In the genomic region with DNA sequence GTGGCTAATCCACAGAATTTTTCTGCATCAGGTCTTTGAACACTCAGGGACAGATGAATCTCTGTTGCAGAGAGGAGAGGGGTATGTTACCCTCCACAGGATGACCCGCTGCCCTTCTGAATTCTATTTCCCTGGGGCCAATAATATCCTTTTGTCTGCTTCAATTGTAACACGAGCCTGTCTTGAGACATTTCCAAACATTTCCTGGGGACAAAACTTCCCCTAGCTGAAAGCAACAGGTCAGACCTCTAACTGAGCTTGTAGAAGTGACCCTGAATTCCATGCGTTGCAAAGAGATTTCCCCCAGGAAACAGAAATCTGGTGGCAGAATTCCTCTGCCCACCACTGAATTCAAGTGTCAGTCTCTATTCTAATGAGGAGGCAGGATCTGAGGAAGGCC, we compare ENCODE assay signal across 28 mouse cellular contexts.
A peak's percentile ranks its signal among the peaks of the same experiment; 100 is the strongest.
DNase-seq lines count a peak whose midpoint lies in the region; ATAC-seq and TF ChIP-seq lines count a peak whose summit lies in the region.
"Had no signal": no experiment of that assay in that cellular context is flagged by ENCODE, and none has a peak within 500 bp of the region (broad histone marks: within the 10 kb centered on the region; RNA-seq: fewer than 3 reads in every experiment).

No protein-coding gene starts in this region.

- H3K36me3 ChIP-seq in hindbrain, embryonic 10.5 days = no peaks in the 10 kb centered on the region
- H3K36me3 ChIP-seq in hindbrain, embryonic 12.5 days = no peaks in the 10 kb centered on the region
- H3K36me3 ChIP-seq in limb, embryonic 10.5 days = no peaks in the 10 kb centered on the region
- H3K36me3 ChIP-seq: embryonic facial prominence, embryonic 13.5 days; liver, embryonic 15.5 days; lung, embryonic 15.5 days; midbrain, embryonic 12.5 days; neural tube, embryonic 13.5 days; stomach, embryonic 15.5 days had no signal

- no peak overlapping the region for H3K4me3 ChIP-seq in hindbrain, embryonic 10.5 days
- no peak overlapping the region for H3K4me3 ChIP-seq in hindbrain, embryonic 12.5 days
- no peak overlapping the region for H3K4me3 ChIP-seq in limb, embryonic 10.5 days
- H3K4me3 ChIP-seq: embryonic facial prominence, embryonic 13.5 days; erythroblast, embryonic 14.5 days; forebrain, embryonic 13.5 days; liver, embryonic 15.5 days; lung, embryonic 15.5 days; midbrain, embryonic 12.5 days; myocyte; neural tube, embryonic 13.5 days; stomach, embryonic 15.5 days had no signal

- no peak for TF ChIP-seq CTCF in brain, embryonic 14.5 days (IDR thresholded peaks at IDR 0.05; ENCODE audit: borderline replicate concordance, extremely low read depth, insufficient read depth, insufficient read length)

- H3K27ac ChIP-seq in hindbrain, embryonic 10.5 days = peak overlapping the region; percentile 5; the same call in 1 of the 2 replicates
- H3K27ac ChIP-seq in hindbrain, embryonic 12.5 days = no peak overlapping the region
- H3K27ac ChIP-seq in limb, embryonic 10.5 days = peak overlapping the region; percentile 53
- H3K27ac ChIP-seq: embryonic facial prominence, embryonic 13.5 days; forebrain, embryonic 13.5 days; liver, embryonic 15.5 days; lung, embryonic 15.5 days; midbrain, embryonic 12.5 days; neural tube, embryonic 13.5 days; stomach, embryonic 15.5 days had no signal

- whole genome bisulfite sequencing in hindbrain, embryonic 10.5 days = under 1% methylated on average over 3 of the region's 3 CpGs
- 2% methylated on average over 3 of the region's 3 CpGs for WGBS in hindbrain, embryonic 12.5 days
- 40% methylated on average over 3 of the region's 3 CpGs for WGBS in limb, embryonic 10.5 days

- no peak for TF ChIP-seq POLR2A in brain, embryonic 14.5 days (IDR thresholded peaks at IDR 0.05; ENCODE audit: borderline replicate concordance, extremely low read depth, insufficient read depth, insufficient read length, poor library complexity, severe bottlenecking)

- no peak overlapping the region for H3K4me2 ChIP-seq in hindbrain, embryonic 12.5 days (replicated peaks)
- H3K4me2 ChIP-seq: embryonic facial prominence, embryonic 13.5 days; forebrain, embryonic 13.5 days; heart, embryonic 11.5 days; liver, embryonic 15.5 days; lung, embryonic 15.5 days; midbrain, embryonic 12.5 days; neural tube, embryonic 13.5 days; stomach, embryonic 15.5 days had no signal

- peaks cover 72% of the 10 kb centered on the region for H3K27me3 ChIP-seq in hindbrain, embryonic 10.5 days (ENCODE audit: insufficient read depth, poor library complexity, severe bottlenecking)
- H3K27me3 ChIP-seq in hindbrain, embryonic 12.5 days = peaks cover 43% of the 10 kb centered on the region
- H3K27me3 ChIP-seq in limb, embryonic 10.5 days (ENCODE audit: low read depth, poor library complexity, severe bottlenecking) = no peaks in the 10 kb centered on the region
- H3K27me3 ChIP-seq: embryonic facial prominence, embryonic 13.5 days; liver, embryonic 15.5 days; lung, embryonic 15.5 days; stomach, embryonic 15.5 days had no signal

- H3K4me1 ChIP-seq in hindbrain, embryonic 10.5 days (replicated peaks) = peaks cover 28% of the 10 kb centered on the region
- H3K4me1 ChIP-seq in hindbrain, embryonic 12.5 days = peaks cover 9% of the 10 kb centered on the region; the same call in 1 of the 2 replicates
- H3K4me1 ChIP-seq in limb, embryonic 10.5 days = peaks cover 61% of the 10 kb centered on the region
- H3K4me1 ChIP-seq: embryonic facial prominence, embryonic 13.5 days; liver, embryonic 15.5 days had no signal

- peak; percentile 52 for DNase-seq in hindbrain, embryonic 10.5 days (ENCODE audit: low spot score)
- DNase-seq in brain, embryonic 14.5 days (ENCODE audit: low read depth) = peak; percentile 57
- peak; percentile 67 for DNase-seq in embryo, embryonic 9.5 days (ENCODE audit: extremely low spot score)
- no peak for DNase-seq in limb, embryonic 10.5 days (ENCODE audit: low spot score)
- no peak for DNase-seq in spleen, postnatal 4 days (ENCODE audit: low spot score in 2 of 2)
- DNase-seq in cerebellum, adult 8-10 months = no peak
- DNase-seq: adrenal gland, adult 8-10 months; cerebellum, adult 2 months; cerebellum, postnatal 36 days; heart, postnatal 10 days; kidney, adult 18-20 months; kidney, postnatal 4 days; layer of hippocampus, adult 9-11 months; liver; lung, postnatal 4 days; thymus, postnatal 25 days had no signal

- H3K9ac ChIP-seq in hindbrain, embryonic 12.5 days = no peak overlapping the region
- H3K9ac ChIP-seq: embryonic facial prominence, embryonic 13.5 days; forebrain, embryonic 13.5 days; liver, embryonic 15.5 days; lung, embryonic 15.5 days; midbrain, embryonic 12.5 days; neural tube, embryonic 13.5 days; stomach, embryonic 15.5 days had no signal

- H3K9me3 ChIP-seq in hindbrain, embryonic 10.5 days = no peaks in the 10 kb centered on the region
- H3K9me3 ChIP-seq in hindbrain, embryonic 12.5 days (replicated peaks) = no peaks in the 10 kb centered on the region
- no peaks in the 10 kb centered on the region for H3K9me3 ChIP-seq in limb, embryonic 10.5 days (replicated peaks)
- H3K9me3 ChIP-seq: embryonic facial prominence, embryonic 13.5 days; forebrain, embryonic 13.5 days; liver, embryonic 15.5 days; lung, embryonic 15.5 days; midbrain, embryonic 12.5 days; neural tube, embryonic 13.5 days; stomach, embryonic 15.5 days had no signal

- ATAC-seq in hindbrain, embryonic 12.5 days (ENCODE audit: low FRiP score) = no peak
- ATAC-seq: forebrain, embryonic 13.5 days; Patski had no signal

Comparison
In these comparisons a context has a peak if more than half of its experiments do, and no peak if none do; other contexts are left out.
1. DNase-seq: peak in hindbrain, embryonic 10.5 days (single experiment), brain, embryonic 14.5 days (single experiment) and embryo, embryonic 9.5 days (single experiment); none in limb, embryonic 10.5 days (single experiment), spleen, postnatal 4 days (0 of 2) and cerebellum, adult 8-10 months (single experiment).